Comparison of ENCODE assay signal across 12 mouse cellular contexts in the genomic region with DNA sequence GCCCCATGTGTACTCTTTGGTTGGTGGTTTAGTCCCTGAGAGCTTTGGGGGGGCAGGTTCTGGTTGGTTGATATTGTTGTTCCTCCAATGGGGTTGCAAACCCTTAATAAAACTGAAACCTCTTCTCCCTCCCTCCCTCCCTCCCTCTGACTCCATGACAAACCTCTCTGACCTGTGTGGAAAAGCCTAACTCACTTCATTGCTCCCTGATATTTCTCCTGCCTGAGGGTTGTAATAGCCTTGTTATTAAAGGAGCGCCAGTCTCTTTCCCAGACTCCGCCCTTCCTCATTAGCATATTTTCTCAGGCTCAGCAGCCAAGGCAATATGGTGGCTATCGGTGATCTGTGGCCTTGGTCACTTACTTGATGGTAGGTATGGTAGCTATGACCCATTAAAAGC.
DNase-seq lines count a peak whose midpoint lies in the region; ATAC-seq lines count a peak whose summit lies in the region.
"Had no signal": no experiment of that assay in that cellular context is flagged by ENCODE, and none has a peak within 500 bp of the region (broad histone marks: within the 10 kb centered on the region; RNA-seq: fewer than 3 reads in every experiment).

No protein-coding gene starts in this region.

- H3K4me1 ChIP-seq in kidney, embryonic 14.5 days (ENCODE audit: control insufficient read depth, insufficient read depth, low read length) = peaks cover 19% of the 10 kb centered on the region; the same call in 1 of the 2 replicates
- H3K4me1 ChIP-seq in hindbrain, embryonic 12.5 days = peaks cover 14% of the 10 kb centered on the region
- 0 out of 2 replicates have a peak, but pooled peaks cover 11% of the 10 kb centered on the region for H3K4me1 ChIP-seq in midbrain, embryonic 14.5 days (ENCODE audit: control insufficient read depth, insufficient read depth, low read length)
- H3K4me1 ChIP-seq: megakaryocyte, embryonic 14.5 days had no signal

- WGBS in kidney, embryonic 14.5 days = 71% methylated on average over 3 of the region's 3 CpGs
- WGBS in hindbrain, embryonic 12.5 days = 78% methylated on average over 3 of the region's 3 CpGs
- 85% methylated on average over 3 of the region's 3 CpGs for WGBS in midbrain, embryonic 14.5 days

- H3K4me3 ChIP-seq in kidney, embryonic 14.5 days (ENCODE audit: low read length) = no peak overlapping the region
- H3K4me3 ChIP-seq in hindbrain, embryonic 12.5 days = no peak overlapping the region
- H3K4me3 ChIP-seq in midbrain, embryonic 14.5 days (replicated peaks; ENCODE audit: low read depth, low read length) = no peak overlapping the region
- H3K4me3 ChIP-seq: embryonic facial prominence, embryonic 13.5 days; megakaryocyte, embryonic 14.5 days had no signal

- no peak overlapping the region; the same call in 1 of the 2 replicates for H3K4me2 ChIP-seq in kidney, embryonic 14.5 days (replicated peaks; ENCODE audit: low read depth, low read length)
- no peak overlapping the region for H3K4me2 ChIP-seq in hindbrain, embryonic 12.5 days (replicated peaks)
- no peak overlapping the region for H3K4me2 ChIP-seq in midbrain, embryonic 14.5 days (ENCODE audit: low read length)
- H3K4me2 ChIP-seq: embryonic facial prominence, embryonic 13.5 days had no signal

- DNase-seq in kidney, adult 8-10 months = no peak
- DNase-seq in 3134 (ENCODE audit: extremely low read depth, insufficient read length, low spot score) = peak; percentile 27
- no peak for DNase-seq in midbrain, embryonic 14.5 days
- DNase-seq in right cerebral cortex, adult 18-20 months = no peak
- no peak for DNase-seq in left cerebral cortex, postnatal 36 days (ENCODE audit: low spot score in 2 of 2)
- DNase-seq: cerebellum, adult 9-10 months; right cerebral cortex, postnatal 14 days had no signal

- no peak overlapping the region for H3K27ac ChIP-seq in kidney, embryonic 14.5 days (ENCODE audit: low read depth, low read length)
- 0 out of 2 replicates have a peak overlapping the region, but pooled peaks have one; percentile 68 for H3K27ac ChIP-seq in hindbrain, embryonic 12.5 days
- peak overlapping the region; percentile 64 for H3K27ac ChIP-seq in midbrain, embryonic 14.5 days (replicated peaks; ENCODE audit: low read depth, low read length)
- H3K27ac ChIP-seq: embryonic facial prominence, embryonic 13.5 days had no signal

- peaks cover 10% of the 10 kb centered on the region; the same call in 1 of the 2 replicates for H3K27me3 ChIP-seq in kidney, embryonic 14.5 days (ENCODE audit: control insufficient read depth, insufficient read depth, low read length)
- H3K27me3 ChIP-seq in hindbrain, embryonic 12.5 days = no peaks in the 10 kb centered on the region
- no peaks in the 10 kb centered on the region for H3K27me3 ChIP-seq in midbrain, embryonic 14.5 days (ENCODE audit: control insufficient read depth, insufficient read depth, low read length)
- H3K27me3 ChIP-seq: embryonic facial prominence, embryonic 13.5 days; megakaryocyte, embryonic 14.5 days had no signal

- no peaks in the 10 kb centered on the region for H3K9me3 ChIP-seq in kidney, embryonic 14.5 days (ENCODE audit: control insufficient read depth, low read length)
- no peaks in the 10 kb centered on the region for H3K9me3 ChIP-seq in hindbrain, embryonic 12.5 days (replicated peaks)
- no peaks in the 10 kb centered on the region for H3K9me3 ChIP-seq in midbrain, embryonic 14.5 days (ENCODE audit: control insufficient read depth, low read length)
- H3K9me3 ChIP-seq: embryonic facial prominence, embryonic 13.5 days had no signal

- intact Hi-C loops in left cerebral cortex, postnatal 36 days (cut with DNase I) = no loop called here

- peak; percentile 23 for ATAC-seq in kidney, embryonic 14.5 days (ENCODE audit: low FRiP score, low TSS enrichment)
- peak; percentile 18; the same call in 1 of the 2 replicates for ATAC-seq in hindbrain, embryonic 12.5 days (ENCODE audit: low FRiP score)
- no peak for ATAC-seq in midbrain, embryonic 14.5 days (ENCODE audit: low FRiP score, low TSS enrichment)
- no peak for ATAC-seq in frontal cortex, adult (ENCODE audit: low TSS enrichment)

- H3K36me3 ChIP-seq in kidney, embryonic 14.5 days (ENCODE audit: control insufficient read depth, insufficient read depth, low read length) = no peaks in the 10 kb centered on the region
- H3K36me3 ChIP-seq in hindbrain, embryonic 12.5 days = no peaks in the 10 kb centered on the region
- H3K36me3 ChIP-seq in midbrain, embryonic 14.5 days (ENCODE audit: control insufficient read depth, insufficient read depth, low read length) = no peaks in the 10 kb centered on the region
- H3K36me3 ChIP-seq: embryonic facial prominence, embryonic 13.5 days had no signal

- no peak overlapping the region for H3K9ac ChIP-seq in kidney, embryonic 14.5 days (ENCODE audit: low read depth, low read length)
- H3K9ac ChIP-seq in hindbrain, embryonic 12.5 days = no peak overlapping the region
- no peak overlapping the region for H3K9ac ChIP-seq in midbrain, embryonic 14.5 days (replicated peaks; ENCODE audit: low read length)
- H3K9ac ChIP-seq: embryonic facial prominence, embryonic 13.5 days had no signal

Comparison
In these comparisons a context has a peak if more than half of its experiments do, and no peak if none do; other contexts are left out.
1. ATAC-seq: peak in kidney, embryonic 14.5 days (single experiment) and hindbrain, embryonic 12.5 days (single experiment); none in midbrain, embryonic 14.5 days (single experiment) and frontal cortex, adult (single experiment).